Mouse (Mus musculus): ENCODE data around the gene Gal3st2.
"Not testable (repeated sequence)": the region's sequence is repeated elsewhere in the genome, so short reads cannot be mapped to it uniquely, and the experiment has no call there.

The Gal3st2 gene

DNA sequence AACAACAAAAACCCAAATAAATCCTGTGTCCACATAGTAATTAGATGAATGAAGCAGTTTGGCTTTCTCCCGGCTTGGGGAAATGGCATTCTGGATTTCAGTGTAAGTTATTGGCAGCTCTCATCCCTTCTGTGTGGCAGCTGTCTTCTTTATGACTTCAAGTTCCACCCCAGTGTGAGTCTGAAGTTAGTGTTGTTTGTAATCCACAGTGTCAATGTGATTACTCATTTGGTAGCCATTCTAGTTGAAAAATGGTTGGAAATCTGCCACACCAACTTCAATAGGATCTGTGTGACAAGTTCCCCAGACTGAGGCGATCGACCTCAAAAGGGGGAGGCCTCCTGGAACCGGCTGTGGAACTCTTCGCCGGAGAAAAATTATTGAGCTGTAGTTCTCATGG is 3.7 kb upstream of the Gal3st2 start:
- H3K36me3 ChIP-seq (ENCODE audit: insufficient read depth, low read length), result no peaks in the 10 kb centered on the region
- no peaks in the 10 kb centered on the region for H3K27me3 ChIP-seq (ENCODE audit: insufficient read depth, low read length)
- H3K9me3 ChIP-seq (ENCODE audit: low read length), result no peaks in the 10 kb centered on the region
- H3K4me1 ChIP-seq (replicated peaks; ENCODE audit: low read depth, low read length), result no peaks in the 10 kb centered on the region
- no peak overlapping the region for H3K4me3 ChIP-seq (replicated peaks; ENCODE audit: low read length)
- TF ChIP-seq POU5F1 (IDR thresholded peaks at IDR 0.05; ENCODE audit: borderline replicate concordance, low read length) (no peak), CTCF (conservative IDR thresholded peaks at IDR 0.05; ENCODE audit: low read length) (no peak), NANOG (IDR thresholded peaks at IDR 0.05; ENCODE audit: borderline replicate concordance, low read length) (no peak)

DNA sequence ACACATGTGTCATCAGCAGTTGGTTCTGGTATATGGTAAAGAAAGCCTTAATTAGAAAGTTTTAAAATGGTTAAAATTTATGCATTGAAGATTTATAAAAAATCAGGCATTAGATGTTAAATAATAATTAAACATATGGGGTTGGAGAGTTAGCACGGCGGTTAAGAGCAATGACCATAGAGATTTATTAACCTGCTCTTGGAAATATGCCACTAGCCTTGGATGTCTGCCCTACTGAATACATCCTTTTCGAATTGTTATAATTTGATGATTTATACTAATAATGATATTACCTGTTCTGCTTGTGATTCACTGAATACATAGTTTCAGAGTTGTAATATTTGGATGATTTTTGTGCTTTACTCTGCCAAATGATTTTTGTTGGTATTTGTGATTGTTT is 3.1 kb upstream of the Gal3st2 start:
- Histone ChIP-seq H3K4me1 (replicated peaks; ENCODE audit: low read depth, low read length) (no peaks in the 10 kb centered on the region), H3K36me3 (ENCODE audit: insufficient read depth, low read length) (no peaks in the 10 kb centered on the region), H3K4me3 (replicated peaks; ENCODE audit: low read length) (no peak overlapping the region), H3K27me3 (ENCODE audit: insufficient read depth, low read length) (no peaks in the 10 kb centered on the region), H3K9me3 (ENCODE audit: low read length) (no peaks in the 10 kb centered on the region)
- no peak for TF ChIP-seq CTCF (conservative IDR thresholded peaks at IDR 0.05; ENCODE audit: low read length)

DNA sequence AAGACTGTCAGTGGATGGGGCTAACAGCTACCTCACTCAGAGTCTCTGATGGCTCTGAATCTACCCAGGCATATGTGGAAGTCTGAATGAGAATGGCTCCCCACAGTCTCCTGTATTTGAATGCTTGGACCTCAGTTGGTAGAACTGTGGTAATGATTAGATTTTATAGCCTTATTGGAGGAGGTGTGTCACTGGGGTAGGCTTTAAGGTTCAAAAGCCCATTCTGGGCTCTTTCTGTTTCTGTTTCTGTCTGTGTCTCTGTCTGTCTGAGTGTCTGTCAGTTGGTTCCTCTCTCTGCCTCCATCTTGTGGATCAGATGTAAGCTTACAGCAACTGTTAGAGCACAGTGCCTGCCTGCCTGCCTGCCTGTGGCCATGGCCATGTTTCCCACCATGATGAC is 1.5 kb upstream of the Gal3st2 start:
- H3K4me1 ChIP-seq (replicated peaks; ENCODE audit: low read depth, low read length), result no peaks in the 10 kb centered on the region
- no peaks in the 10 kb centered on the region for H3K9me3 ChIP-seq (ENCODE audit: low read length)
- no peak for TF ChIP-seq POU5F1 (IDR thresholded peaks at IDR 0.05; ENCODE audit: borderline replicate concordance, low read length)
- no peak for TF ChIP-seq NANOG (IDR thresholded peaks at IDR 0.05; ENCODE audit: borderline replicate concordance, low read length)
- TF ChIP-seq CTCF (conservative IDR thresholded peaks at IDR 0.05; ENCODE audit: low read length), result no peak
- H3K4me3 ChIP-seq (replicated peaks; ENCODE audit: low read length), result no peak overlapping the region
- H3K27me3 ChIP-seq (ENCODE audit: insufficient read depth, low read length), result no peaks in the 10 kb centered on the region
- H3K36me3 ChIP-seq (ENCODE audit: insufficient read depth, low read length), result no peaks in the 10 kb centered on the region

DNA sequence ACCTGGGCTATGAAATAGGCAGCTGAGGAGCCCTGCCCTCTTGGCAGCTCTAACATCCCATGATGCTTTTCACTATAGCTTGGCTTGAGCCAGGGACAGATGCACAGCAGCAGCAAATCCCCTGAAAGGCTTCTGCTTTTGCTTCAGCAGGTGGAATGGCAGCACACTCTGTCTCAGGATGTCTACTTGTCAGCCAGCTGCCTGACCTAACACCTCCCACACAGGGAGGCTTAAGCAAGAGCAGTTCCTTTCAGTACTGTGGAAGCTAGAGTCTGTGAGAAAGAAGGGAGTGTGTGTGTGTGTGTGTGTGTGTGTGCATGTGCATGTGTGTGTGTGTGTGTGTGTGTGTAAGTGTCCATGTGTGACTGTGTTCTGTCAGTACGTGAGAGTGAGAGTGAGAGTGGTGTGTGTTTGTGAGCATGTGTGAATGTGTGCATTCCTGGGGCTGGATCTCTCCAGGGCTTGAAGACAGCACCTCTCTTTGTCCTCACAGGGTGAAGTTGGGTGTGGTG is 10.5 kb downstream of the Gal3st2 start:
- not testable (repeated sequence) for H3K36me3 ChIP-seq (ENCODE audit: insufficient read depth, low read length); H3K27me3 ChIP-seq (ENCODE audit: insufficient read depth, low read length); H3K9me3 ChIP-seq (ENCODE audit: low read length); H3K4me1 ChIP-seq (replicated peaks; ENCODE audit: low read depth, low read length); H3K4me3 ChIP-seq (replicated peaks; ENCODE audit: low read length)

DNA sequence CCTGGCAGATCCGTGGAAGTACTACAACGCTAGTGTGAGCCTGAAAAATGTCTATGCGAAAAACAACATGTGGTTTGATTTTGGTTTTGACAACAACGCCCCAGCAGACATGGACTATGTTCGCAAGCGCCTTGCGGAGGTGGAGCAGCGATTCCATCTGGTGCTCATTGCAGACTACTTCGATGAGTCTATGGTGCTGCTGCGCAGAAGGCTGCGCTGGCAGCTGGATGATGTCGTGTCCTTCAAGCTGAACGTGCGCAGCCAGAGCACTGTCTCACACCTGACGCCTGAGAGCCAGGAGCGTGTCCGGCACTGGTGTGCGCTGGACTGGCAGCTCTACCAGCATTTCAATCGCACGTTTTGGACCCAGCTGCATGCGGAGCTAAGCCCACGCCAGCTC is 13.3 kb downstream of the Gal3st2 start:
- H3K9me3 ChIP-seq (ENCODE audit: low read length); H3K36me3 ChIP-seq (ENCODE audit: insufficient read depth, low read length); H3K4me3 ChIP-seq (replicated peaks; ENCODE audit: low read length); H3K4me1 ChIP-seq (replicated peaks; ENCODE audit: low read depth, low read length); H3K27me3 ChIP-seq (ENCODE audit: insufficient read depth, low read length): not testable (repeated sequence)

DNA sequence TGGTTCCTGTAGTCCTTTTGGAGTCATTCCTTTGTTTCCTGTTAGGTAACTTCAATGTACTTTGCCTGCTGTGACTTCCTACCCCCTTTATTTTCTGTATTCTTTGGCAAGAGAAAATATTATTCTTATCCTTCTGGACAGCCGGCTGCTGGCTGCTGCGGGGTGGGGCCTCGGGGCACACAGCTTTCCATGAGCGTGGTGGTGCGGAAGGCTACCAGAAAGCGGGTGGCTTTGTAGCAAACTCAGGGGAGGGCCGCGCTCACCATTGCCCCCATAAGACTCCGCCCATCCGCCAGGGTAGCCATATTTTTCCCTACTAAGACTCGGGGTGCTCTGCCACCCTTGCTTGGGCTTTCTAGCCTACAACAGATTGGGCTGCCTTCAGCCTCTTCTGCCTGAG is 20.7 kb downstream of the Gal3st2 start:
- not testable (repeated sequence) for H3K27me3 ChIP-seq (ENCODE audit: insufficient read depth, low read length); H3K9me3 ChIP-seq (ENCODE audit: low read length); H3K4me1 ChIP-seq (replicated peaks; ENCODE audit: low read depth, low read length); H3K4me3 ChIP-seq (replicated peaks; ENCODE audit: low read length); H3K36me3 ChIP-seq (ENCODE audit: insufficient read depth, low read length)

DNA sequence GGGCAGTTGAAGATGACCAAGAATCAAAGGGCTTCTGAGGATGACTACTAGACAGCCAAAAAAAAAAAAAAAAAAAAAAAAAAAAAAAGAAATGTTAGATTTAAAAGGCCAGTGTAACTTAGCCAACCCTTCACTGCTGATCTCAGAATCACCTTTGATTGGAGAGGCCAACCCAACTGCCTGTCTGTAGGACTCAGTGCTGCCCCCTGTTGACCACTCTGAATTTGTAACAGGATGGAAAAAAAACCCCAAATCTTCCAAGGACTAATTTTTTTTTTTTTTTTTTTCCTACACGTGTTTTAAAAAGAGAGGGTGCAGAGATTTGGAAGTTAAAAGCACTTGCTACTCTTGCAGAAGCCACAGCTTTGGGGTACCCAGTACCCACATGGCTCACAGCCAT is 29.8 kb downstream of the Gal3st2 start:
- H3K4me3 ChIP-seq (replicated peaks; ENCODE audit: low read length); H3K36me3 ChIP-seq (ENCODE audit: insufficient read depth, low read length); H3K27me3 ChIP-seq (ENCODE audit: insufficient read depth, low read length); H3K4me1 ChIP-seq (replicated peaks; ENCODE audit: low read depth, low read length): not testable (repeated sequence)
- peak; percentile 25; the same call in 1 of the 2 replicates for TF ChIP-seq CTCF (conservative IDR thresholded peaks at IDR 0.05; ENCODE audit: low read length)
- H3K9me3 ChIP-seq (ENCODE audit: low read length), result peaks cover 11% of the 10 kb centered on the region

DNA sequence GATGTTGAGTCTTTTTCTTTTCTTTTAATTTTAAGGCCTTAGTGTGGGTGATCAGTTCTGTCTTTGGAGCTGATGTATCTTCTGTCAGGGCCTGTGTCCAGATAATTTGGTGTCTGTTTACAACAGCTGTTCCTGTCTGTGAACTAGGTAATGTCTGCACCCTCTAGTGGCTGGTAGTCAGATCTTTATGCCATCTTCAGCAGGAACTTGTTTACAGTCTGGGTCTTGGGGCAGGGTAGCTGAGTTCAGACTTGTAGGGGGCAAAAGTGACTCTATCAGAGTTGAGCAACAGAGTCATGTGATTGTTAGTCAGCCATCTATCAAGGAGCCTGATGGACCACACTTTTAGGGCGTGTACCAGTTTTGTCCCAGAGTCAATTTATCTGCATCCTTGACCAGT is 36.3 kb downstream of the Gal3st2 start:
- H3K27me3 ChIP-seq (ENCODE audit: insufficient read depth, low read length); H3K36me3 ChIP-seq (ENCODE audit: insufficient read depth, low read length); H3K4me1 ChIP-seq (replicated peaks; ENCODE audit: low read depth, low read length); H3K4me3 ChIP-seq (replicated peaks; ENCODE audit: low read length); H3K9me3 ChIP-seq (ENCODE audit: low read length): not testable (repeated sequence)

DNA sequence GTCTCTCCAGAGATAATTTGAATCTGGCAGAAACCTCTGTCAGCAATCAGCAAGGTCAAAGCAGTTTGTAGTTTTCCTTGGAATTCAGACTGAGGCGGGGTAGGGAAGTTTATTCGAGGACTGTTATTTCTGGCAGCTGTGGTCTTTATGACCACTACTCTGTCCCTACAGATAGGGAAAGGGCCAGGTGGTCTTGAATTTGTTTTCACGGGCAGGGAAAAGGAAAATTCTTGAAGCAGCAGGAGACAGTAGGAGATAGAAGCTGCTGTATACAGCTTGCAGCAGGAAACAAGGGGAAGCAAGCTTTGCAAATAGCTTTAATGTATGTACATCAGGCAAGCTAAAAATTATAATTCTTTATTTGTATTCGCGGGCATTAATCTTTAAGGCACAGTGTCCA is 40.2 kb downstream of the Gal3st2 start:
- not testable (repeated sequence) for H3K27me3 ChIP-seq (ENCODE audit: insufficient read depth, low read length); H3K36me3 ChIP-seq (ENCODE audit: insufficient read depth, low read length); H3K4me1 ChIP-seq (replicated peaks; ENCODE audit: low read depth, low read length); H3K9me3 ChIP-seq (ENCODE audit: low read length); H3K4me3 ChIP-seq (replicated peaks; ENCODE audit: low read length)

DNA sequence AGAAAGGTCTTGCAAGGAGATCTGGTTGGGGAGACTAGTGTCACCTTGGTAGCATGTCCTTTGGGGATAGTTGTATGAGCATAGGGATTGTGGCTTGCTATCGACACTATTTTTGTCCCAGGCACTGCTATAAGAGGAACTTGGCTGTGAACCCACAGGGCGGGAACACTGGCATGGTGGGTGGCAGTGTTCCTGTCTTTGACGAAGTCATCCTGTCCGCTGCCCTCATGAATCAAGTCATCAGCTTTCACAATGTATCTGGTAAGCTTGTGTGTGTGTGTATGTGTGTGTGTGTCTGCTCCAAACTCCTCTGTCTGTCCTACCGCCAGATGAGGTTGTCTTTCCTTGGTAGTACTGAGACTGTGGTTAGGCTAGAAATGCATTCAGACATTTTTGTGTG is 45.6 kb downstream of the Gal3st2 start:
- H3K4me3 ChIP-seq (replicated peaks; ENCODE audit: low read length); H3K36me3 ChIP-seq (ENCODE audit: insufficient read depth, low read length); H3K9me3 ChIP-seq (ENCODE audit: low read length); H3K4me1 ChIP-seq (replicated peaks; ENCODE audit: low read depth, low read length); H3K27me3 ChIP-seq (ENCODE audit: insufficient read depth, low read length): not testable (repeated sequence)

DNA sequence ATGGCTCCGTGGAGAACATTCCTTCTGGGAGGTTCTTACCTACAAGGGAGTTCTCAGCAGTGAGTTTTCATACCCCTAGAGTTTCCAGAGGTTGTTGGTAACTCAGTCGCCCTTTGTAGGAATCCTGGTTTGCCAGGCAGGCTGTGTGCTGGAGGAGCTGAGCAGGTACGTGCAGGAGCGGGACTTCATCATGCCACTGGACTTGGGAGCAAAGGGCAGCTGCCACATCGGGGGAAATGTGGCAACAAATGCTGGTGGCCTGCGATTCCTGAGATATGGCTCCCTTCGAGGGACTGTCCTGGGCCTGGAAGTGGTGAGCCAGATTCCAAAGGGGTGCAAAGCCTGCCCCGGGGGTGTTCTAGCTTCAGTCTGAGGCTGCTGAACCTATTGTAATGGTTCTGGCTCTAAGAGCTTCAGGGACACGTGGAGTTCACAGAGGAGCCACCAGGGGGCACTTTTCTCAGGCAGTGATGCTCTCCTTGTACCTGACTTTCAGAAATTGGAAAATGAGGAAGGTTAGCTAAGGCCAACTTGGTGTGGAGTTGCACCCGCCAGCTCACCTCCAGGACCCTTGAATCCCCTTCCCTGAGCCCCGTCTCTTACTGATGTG is 48.0 kb downstream of the Gal3st2 start:
- H3K36me3 ChIP-seq (ENCODE audit: insufficient read depth, low read length); H3K27me3 ChIP-seq (ENCODE audit: insufficient read depth, low read length); H3K4me1 ChIP-seq (replicated peaks; ENCODE audit: low read depth, low read length); H3K9me3 ChIP-seq (ENCODE audit: low read length); H3K4me3 ChIP-seq (replicated peaks; ENCODE audit: low read length): not testable (repeated sequence)

DNA sequence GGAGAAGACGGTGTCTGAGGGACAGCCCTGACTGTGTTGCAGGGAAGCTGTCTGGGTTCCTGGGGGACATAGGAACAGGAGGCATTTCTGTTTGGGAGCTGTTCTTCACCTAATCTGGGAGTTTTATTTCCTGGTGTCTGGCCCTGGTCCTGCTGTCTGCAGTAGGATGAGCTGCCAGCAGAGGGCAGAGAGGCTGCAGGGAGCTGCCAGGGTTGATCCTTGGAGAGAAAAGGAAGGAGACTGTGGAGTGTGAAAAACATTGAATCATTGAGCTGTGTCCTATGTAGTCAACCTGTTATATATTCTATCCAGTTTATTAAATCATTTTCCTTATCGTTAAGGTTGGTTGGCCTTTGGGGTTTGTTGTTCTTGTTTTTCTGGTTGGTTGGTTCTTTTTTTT is 50.8 kb downstream of the Gal3st2 start:
- H3K4me3 ChIP-seq (replicated peaks; ENCODE audit: low read length); H3K4me1 ChIP-seq (replicated peaks; ENCODE audit: low read depth, low read length); H3K27me3 ChIP-seq (ENCODE audit: insufficient read depth, low read length); H3K36me3 ChIP-seq (ENCODE audit: insufficient read depth, low read length); H3K9me3 ChIP-seq (ENCODE audit: low read length): not testable (repeated sequence)

DNA sequence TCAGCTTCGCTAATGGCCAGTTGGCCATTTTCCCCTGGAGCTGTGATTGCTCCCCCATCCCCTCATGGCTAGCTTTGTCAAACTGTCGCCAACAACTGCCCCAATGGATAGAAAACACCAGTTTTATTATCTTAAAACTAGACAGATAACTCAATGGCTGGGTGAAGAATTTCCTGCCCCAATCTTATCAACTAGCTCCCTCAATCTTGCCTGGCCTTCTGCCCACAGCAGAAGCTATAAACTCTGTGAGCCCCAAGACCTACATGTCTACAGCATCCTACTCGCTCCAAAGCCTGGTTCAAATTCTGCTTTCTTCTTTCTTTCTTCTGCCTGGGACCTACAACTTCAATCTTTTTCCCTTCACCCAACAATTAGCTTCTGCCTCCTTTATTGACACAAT is 56.1 kb downstream of the Gal3st2 start:
- not testable (repeated sequence) for H3K9me3 ChIP-seq (ENCODE audit: low read length); H3K36me3 ChIP-seq (ENCODE audit: insufficient read depth, low read length); H3K4me1 ChIP-seq (replicated peaks; ENCODE audit: low read depth, low read length); H3K4me3 ChIP-seq (replicated peaks; ENCODE audit: low read length); H3K27me3 ChIP-seq (ENCODE audit: insufficient read depth, low read length)

DNA sequence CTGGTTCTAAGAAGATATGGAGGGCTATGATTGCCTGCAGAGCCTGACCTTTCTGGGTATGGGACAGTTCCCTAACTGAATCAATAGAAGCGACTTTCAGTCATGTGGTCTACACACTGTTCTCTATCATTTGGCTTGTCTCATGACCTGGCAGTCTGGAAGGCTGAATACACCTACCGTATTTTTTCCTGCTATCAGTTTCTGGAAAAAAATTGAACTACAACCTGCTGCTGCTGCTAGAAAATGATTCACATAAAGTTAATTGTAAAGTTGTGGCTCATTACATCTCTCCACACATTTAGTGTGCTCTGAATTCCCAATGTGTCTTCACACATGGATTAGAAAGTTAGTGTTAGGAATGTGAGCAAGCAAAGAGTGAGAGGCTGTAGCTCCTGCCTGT is 56.9 kb downstream of the Gal3st2 start, which contains the start of gene Gal3st2b:
TSS of gene Gal3st2b (plus strand) at position 301 of the 400 bp plus-strand sequence.
- not testable (repeated sequence) for H3K9me3 ChIP-seq (ENCODE audit: low read length); H3K4me3 ChIP-seq (replicated peaks; ENCODE audit: low read length)

More for the DNA sequence above, 56.9 kb downstream of the Gal3st2 start, which contains the start of gene Gal3st2b:
- not testable (repeated sequence) for H3K4me1 ChIP-seq (replicated peaks; ENCODE audit: low read depth, low read length); H3K36me3 ChIP-seq (ENCODE audit: insufficient read depth, low read length); H3K27me3 ChIP-seq (ENCODE audit: insufficient read depth, low read length)

All from E14TG2a.4 (cell line).